Mouse (Mus musculus) ES-Bruce4 (cell line): ENCODE measurements around the gene Srrd. TPM values are rescaled to one million over a fixed set of nuclear protein-coding genes. Genes with fewer than 3 reads are reported as not detected.
"Not testable (repeated sequence)": the region's sequence is repeated elsewhere in the genome, so short reads cannot be mapped to it uniquely, and the experiment has no call there.

Experiments
- H3K27ac ChIP-seq: 2 replicates; pipeline ENCODE4 v1.5.1; 2012; ENCODE audit warnings: low read length, inconsistent platforms; ENCODE audit not compliant: insufficient read depth
- H3K27me3 ChIP-seq: 2 replicates; pipeline ENCODE4 v1.6.1; 2012; ENCODE audit warnings: mild to moderate bottlenecking, low read length, inconsistent platforms; ENCODE audit not compliant: control insufficient read depth, poor library complexity, insufficient read depth, severe bottlenecking
- H3K36me3 ChIP-seq: 2 replicates; pipeline ENCODE4 v1.6.1; 2012; ENCODE audit warnings: inconsistent platforms, mild to moderate bottlenecking, low read length, moderate library complexity; ENCODE audit not compliant: control insufficient read depth, poor library complexity, insufficient read depth, severe bottlenecking
- H3K4me1 ChIP-seq: one replicate; pipeline ENCODE4 v1.8.1; 2011; ENCODE audit warnings: low read length; ENCODE audit not compliant: control insufficient read depth, insufficient read depth
- H3K4me3 ChIP-seq: 2 replicates; pipeline ENCODE4 v1.5.1; 2011; ENCODE audit warnings: low read depth, mild to moderate bottlenecking, low read length
- H3K9ac ChIP-seq: 2 replicates; pipeline ENCODE4 v1.6.1; 2012; ENCODE audit warnings: low read depth, mild to moderate bottlenecking, inconsistent platforms; ENCODE audit not compliant: poor library complexity, severe bottlenecking
- H3K9me3 ChIP-seq: replicated peaks from 2 replicates; pipeline ENCODE4 v1.6.1; 2012; ENCODE audit warnings: mild to moderate bottlenecking, low read length, inconsistent platforms; ENCODE audit not compliant: control insufficient read depth, poor library complexity, insufficient read depth, severe bottlenecking
- CTCF ChIP-seq: IDR thresholded peaks from one replicate; pipeline ENCODE4 v1.8.1; 2011; ENCODE audit warnings: low read depth, low read length
- EP300 ChIP-seq: IDR thresholded peaks from 2 replicates; pipeline ENCODE4 v1.6.1; 2011; ENCODE audit warnings: low read depth, low read length; ENCODE audit not compliant: insufficient read depth
- POLR2A ChIP-seq: IDR thresholded peaks from one replicate; pipeline ENCODE4 v1.8.1; 2011; ENCODE audit warnings: low read length; ENCODE audit not compliant: insufficient read depth
- polyA plus RNA-seq: library from polyadenylated mRNA; stranded (reverse); fragments of >200 nt; gene quantifications from 2 replicates; pipeline ENCODE4 v1.2.4, GENCODE M21; 2011; ENCODE audit warnings: low read depth; ENCODE audit not compliant: missing spikeins, insufficient read depth, insufficient read length

Gene Srrd
- polyA plus RNA-seq, 1 experiment: 19.1 TPM

- no peak overlapping the region for H3K27ac ChIP-seq
- no peaks in the 10 kb centered on the region for H3K9me3 ChIP-seq
- H3K4me3 ChIP-seq: no peak overlapping the region
- no peaks in the 10 kb centered on the region for H3K27me3 ChIP-seq
- peaks cover 3% of the 10 kb centered on the region; the same call in 1 of the 2 replicates for H3K36me3 ChIP-seq
- TF ChIP-seq EP300 (no peak), POLR2A (no peak), CTCF (no peak)
- H3K9ac ChIP-seq: no peak overlapping the region
- no peaks in the 10 kb centered on the region for H3K4me1 ChIP-seq
These were observed 22.5 kb downstream of the Srrd start for GRCm38 (mm10) chr5:112320379-112320778.

GRCm38 (mm10) chr5:112319343-112319742, 23.5 kb downstream of the Srrd start:
- peak; percentile 16 for TF ChIP-seq CTCF
- not testable (repeated sequence) for H3K36me3 ChIP-seq, H3K4me1 ChIP-seq, H3K4me3 ChIP-seq, H3K9ac ChIP-seq, H3K27ac ChIP-seq, H3K9me3 ChIP-seq, H3K27me3 ChIP-seq

GRCm38 (mm10) chr5:112317328-112317727, 25.5 kb downstream of the Srrd start:
- H3K36me3 ChIP-seq: peaks cover 9% of the 10 kb centered on the region; the same call in 1 of the 2 replicates
- no peak overlapping the region for H3K9ac ChIP-seq
- TF ChIP-seq CTCF (no peak), EP300 (no peak), POLR2A (no peak)
- H3K4me3 ChIP-seq: no peak overlapping the region
- no peaks in the 10 kb centered on the region for H3K27me3 ChIP-seq
- no peaks in the 10 kb centered on the region for H3K9me3 ChIP-seq
- H3K4me1 ChIP-seq: no peaks in the 10 kb centered on the region
- no peak overlapping the region for H3K27ac ChIP-seq

- TF ChIP-seq CTCF (no peak), EP300 (no peak), POLR2A (no peak)
- Histone ChIP-seq H3K9ac (no peak overlapping the region), H3K4me1 (no peaks in the 10 kb centered on the region), H3K36me3 (peaks cover 9% of the 10 kb centered on the region; the same call in 1 of the 2 replicates), H3K27me3 (no peaks in the 10 kb centered on the region), H3K4me3 (no peak overlapping the region), H3K9me3 (no peaks in the 10 kb centered on the region), H3K27ac (no peak overlapping the region)
These were observed 26.4 kb downstream of the Srrd start for GRCm38 (mm10) chr5:112316468-112316867.

GRCm38 (mm10) chr5:112313222-112313885, 29.5 kb downstream of the Srrd start:
- Histone ChIP-seq H3K9ac (no peak overlapping the region), H3K36me3 (peaks cover 9% of the 10 kb centered on the region; the same call in 1 of the 2 replicates), H3K9me3 (no peaks in the 10 kb centered on the region), H3K27ac (no peak overlapping the region), H3K4me3 (no peak overlapping the region), H3K4me1 (no peaks in the 10 kb centered on the region), H3K27me3 (no peaks in the 10 kb centered on the region)
- TF ChIP-seq EP300 (no peak), POLR2A (no peak), CTCF (no peak)

- no peak overlapping the region for H3K27ac ChIP-seq
- no peaks in the 10 kb centered on the region for H3K9me3 ChIP-seq
- H3K4me1 ChIP-seq: no peaks in the 10 kb centered on the region
- no peak overlapping the region for H3K9ac ChIP-seq
- H3K36me3 ChIP-seq: no peaks in the 10 kb centered on the region
- no peak for TF ChIP-seq EP300
- H3K27me3 ChIP-seq: no peaks in the 10 kb centered on the region
- no peak overlapping the region for H3K4me3 ChIP-seq
These were observed 37.0 kb downstream of the Srrd start for GRCm38 (mm10) chr5:112305842-112306241.
